Mouse (Mus musculus): ENCODE measurements around the gene Ptger3.

Ptger3 gene

GRCm38 (mm10) chr3:157566725-157567565, at the start of gene Ptger3:
Ptger3 (plus strand) TSS chr3:157566892.
- no peak for DNase-seq (ENCODE audit: low read depth)

GRCm38 (mm10) chr3:157517992-157518391, 48.7 kb upstream of the Ptger3 start:
- DNase-seq (ENCODE audit: low read depth) = no peak

- no peak for DNase-seq (ENCODE audit: low read depth)
Observed at GRCm38 (mm10) chr3:157520433-157520832, 46.3 kb upstream of the Ptger3 start.

GRCm38 (mm10) chr3:157523834-157524233, 42.9 kb upstream of the Ptger3 start:
- no peak for DNase-seq (ENCODE audit: low read depth)

- no peak for DNase-seq (ENCODE audit: low read depth)
Observed at GRCm38 (mm10) chr3:157531585-157531984, 35.1 kb upstream of the Ptger3 start.

- DNase-seq (ENCODE audit: low read depth) = peak; percentile 75
Observed at GRCm38 (mm10) chr3:157533964-157534785, 32.5 kb upstream of the Ptger3 start, which contains the start of gene Zranb2. Zranb2 (plus strand) TSS chr3:157534160.

- DNase-seq (ENCODE audit: low read depth) = peak; percentile 14
Observed at GRCm38 (mm10) chr3:157534786-157535415, 31.8 kb upstream of the Ptger3 start.

- no peak for DNase-seq (ENCODE audit: low read depth)
Observed at GRCm38 (mm10) chr3:157549323-157549722, 17.4 kb upstream of the Ptger3 start.

- DNase-seq (ENCODE audit: low read depth) = no peak
Observed at GRCm38 (mm10) chr3:157549758-157550600, 16.7 kb upstream of the Ptger3 start.

GRCm38 (mm10) chr3:157565196-157565595, 1.5 kb upstream of the Ptger3 start:
- no peak for DNase-seq (ENCODE audit: low read depth)

GRCm38 (mm10) chr3:157567566-157568132, 957 bp downstream of the Ptger3 start:
- DNase-seq (ENCODE audit: low read depth) = no peak

- no peak for DNase-seq (ENCODE audit: low read depth)
Observed at GRCm38 (mm10) chr3:157572011-157572410, 5.3 kb downstream of the Ptger3 start.

GRCm38 (mm10) chr3:157575441-157576342, 9.0 kb downstream of the Ptger3 start:
- DNase-seq (ENCODE audit: low read depth) = no peak

GRCm38 (mm10) chr3:157576343-157576722, 9.6 kb downstream of the Ptger3 start:
- DNase-seq (ENCODE audit: low read depth) = no peak

GRCm38 (mm10) chr3:157576862-157577261, 10.2 kb downstream of the Ptger3 start:
- no peak for DNase-seq (ENCODE audit: low read depth)

- DNase-seq (ENCODE audit: low read depth) = no peak
Observed at GRCm38 (mm10) chr3:157578469-157579170, 11.9 kb downstream of the Ptger3 start.

- no peak for DNase-seq (ENCODE audit: low read depth)
Observed at GRCm38 (mm10) chr3:157579376-157579775, 12.7 kb downstream of the Ptger3 start.

GRCm38 (mm10) chr3:157580299-157580698, 13.6 kb downstream of the Ptger3 start:
- no peak for DNase-seq (ENCODE audit: low read depth)

GRCm38 (mm10) chr3:157581755-157582154, 15.1 kb downstream of the Ptger3 start:
- DNase-seq (ENCODE audit: low read depth) = no peak

Data from c-Kit-positive CD71-negative TER-119-negative erythroid progenitor cells, embryonic 14.5 days (primary cell).